Mouse (Mus musculus) testis, adult 2 months (tissue): ENCODE results near the gene Shkbp1.

Experiments used
- CTCF ChIP-seq: fragments of 200-500 bp; IDR thresholded peaks from 2 replicates; pipeline ENCODE4 v1.5.1; 2012; ENCODE audit warnings: low read depth, mild to moderate bottlenecking, inconsistent platforms, low read length, moderate library complexity; ENCODE audit not compliant: control insufficient read depth, insufficient read depth, insufficient replicate concordance
- POLR2A ChIP-seq: fragments of 200-500 bp; IDR thresholded peaks from 2 replicates; pipeline ENCODE4 v1.6.1; 2012; ENCODE audit warnings: low read depth, mild to moderate bottlenecking, inconsistent platforms, low read length, moderate library complexity; ENCODE audit not compliant: control insufficient read depth

GRCm38 (mm10) chr7:27379836-27380235 is 24.0 kb upstream of the Shkbp1 start:
- TF ChIP-seq POLR2A = no peak
- TF ChIP-seq CTCF = no peak
